Mouse (Mus musculus): Measurements from ENCODE around the gene Rap1gds1.

Rap1gds1 gene

GRCm38 (mm10) chr3:139048701-139049622 is 26.0 kb downstream of the Rap1gds1 start:
- DNase-seq (ENCODE audit: low read depth): peak; percentile 19

GRCm38 (mm10) chr3:139042433-139042854 is 32.6 kb downstream of the Rap1gds1 start:
- peak; percentile 91 for DNase-seq (ENCODE audit: low read depth)

- DNase-seq (ENCODE audit: low read depth): peak; percentile 62
Measured at GRCm38 (mm10) chr3:139041921-139042320, 33.1 kb downstream of the Rap1gds1 start.

- DNase-seq (ENCODE audit: low read depth): peak; percentile 57
Measured at GRCm38 (mm10) chr3:139037030-139037429, 38.0 kb downstream of the Rap1gds1 start.

GRCm38 (mm10) chr3:139033179-139033578 is 41.8 kb downstream of the Rap1gds1 start:
- peak; percentile 69 for DNase-seq (ENCODE audit: low read depth)

- DNase-seq (ENCODE audit: low read depth): no peak
Measured at GRCm38 (mm10) chr3:139030644-139031227, 44.3 kb downstream of the Rap1gds1 start.

- DNase-seq (ENCODE audit: low read depth): peak; percentile 37
Measured at GRCm38 (mm10) chr3:139025077-139025476, 49.9 kb downstream of the Rap1gds1 start.

GRCm38 (mm10) chr3:139023585-139023984 is 51.4 kb downstream of the Rap1gds1 start:
- DNase-seq (ENCODE audit: low read depth): no peak

- peak; percentile 11 for DNase-seq (ENCODE audit: low read depth)
Measured at GRCm38 (mm10) chr3:139012352-139012751, 62.6 kb downstream of the Rap1gds1 start.

GRCm38 (mm10) chr3:139005669-139006068 is 69.3 kb downstream of the Rap1gds1 start:
- no peak for DNase-seq (ENCODE audit: low read depth)

- DNase-seq (ENCODE audit: low read depth): no peak
Measured at GRCm38 (mm10) chr3:139002774-139003173, 72.2 kb downstream of the Rap1gds1 start.

GRCm38 (mm10) chr3:139000071-139000867 is 74.7 kb downstream of the Rap1gds1 start:
- DNase-seq (ENCODE audit: low read depth): peak; percentile 53

- DNase-seq (ENCODE audit: low read depth): no peak
Measured at GRCm38 (mm10) chr3:138993473-138993872, 81.5 kb downstream of the Rap1gds1 start.

- no peak for DNase-seq (ENCODE audit: low read depth)
Measured at GRCm38 (mm10) chr3:138991367-138991766, 83.6 kb downstream of the Rap1gds1 start.

- DNase-seq (ENCODE audit: low read depth): no peak
Measured at GRCm38 (mm10) chr3:138989141-138989540, 85.9 kb downstream of the Rap1gds1 start.

GRCm38 (mm10) chr3:138988004-138988403 is 87.0 kb downstream of the Rap1gds1 start:
- no peak for DNase-seq (ENCODE audit: low read depth)

GRCm38 (mm10) chr3:138982249-138982648 is 92.8 kb downstream of the Rap1gds1 start:
- DNase-seq (ENCODE audit: low read depth): no peak

- peak; percentile 11 for DNase-seq (ENCODE audit: low read depth)
Measured at GRCm38 (mm10) chr3:138977413-138977812, 97.6 kb downstream of the Rap1gds1 start.

GRCm38 (mm10) chr3:138967627-138968026 is 107.4 kb downstream of the Rap1gds1 start:
- DNase-seq (ENCODE audit: low read depth): no peak

GRCm38 (mm10) chr3:138958527-138958926 is 116.5 kb downstream of the Rap1gds1 start:
- DNase-seq (ENCODE audit: low read depth): no peak

- DNase-seq (ENCODE audit: low read depth): no peak
Measured at GRCm38 (mm10) chr3:138955220-138955619, 119.8 kb downstream of the Rap1gds1 start.

GRCm38 (mm10) chr3:138949081-138949480 is 125.9 kb downstream of the Rap1gds1 start:
- no peak for DNase-seq (ENCODE audit: low read depth)
